Mouse (Mus musculus) gastrocnemius, postnatal 25 days (tissue): ENCODE data around the gene Sap30bp. TPM values are rescaled to one million over a fixed set of nuclear protein-coding genes. Genes with fewer than 3 reads are reported as not detected.

Experiments
- DNase-seq: peaks from one replicate; pipeline ENCODE4 v3.0.0; 2022
- total RNA-seq, 2 experiments: library from RNA; stranded (reverse); gene quantifications; 1 replicate in 1 of 2; 2 replicates in 1 of 2; pipeline ENCODE4 v1.2.3; 2021

Sap30bp gene
- total RNA-seq, 2 experiments from 2014 or later, result 9.4 to 14.5 TPM

DNA sequence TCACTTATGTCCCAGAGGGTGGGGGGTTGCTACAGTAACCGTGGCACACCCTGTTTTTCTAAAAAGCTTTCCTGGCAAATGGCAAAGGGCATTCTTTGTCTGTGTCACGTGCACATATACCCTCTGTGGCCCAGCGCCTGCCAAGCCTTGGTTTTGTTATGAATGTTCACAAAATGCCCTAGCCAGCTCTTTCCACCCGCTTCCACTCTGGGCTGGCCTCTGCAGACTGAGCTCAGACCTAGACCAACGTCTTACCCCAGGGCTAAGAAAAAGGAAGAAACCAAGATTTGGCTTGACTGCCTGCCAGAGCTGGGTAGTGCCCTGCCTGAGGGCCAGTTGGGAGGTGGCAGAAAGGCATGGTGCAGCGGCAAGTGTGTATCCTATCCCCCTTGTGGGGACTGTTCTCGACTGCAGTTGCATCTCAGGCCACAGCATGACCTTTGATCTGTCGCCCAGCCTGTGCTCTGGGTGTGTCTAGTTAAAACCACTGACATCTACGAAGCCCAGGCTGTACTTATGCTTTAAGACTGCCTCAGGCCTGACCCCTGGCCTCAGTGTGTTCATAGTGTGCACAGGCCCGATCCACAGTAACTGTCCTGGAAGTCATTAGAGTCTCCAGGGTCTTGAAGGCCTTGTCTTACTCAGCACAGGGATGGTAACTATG, 22.2 kb downstream of the Sap30bp start:
- DNase-seq, result no peak

DNA sequence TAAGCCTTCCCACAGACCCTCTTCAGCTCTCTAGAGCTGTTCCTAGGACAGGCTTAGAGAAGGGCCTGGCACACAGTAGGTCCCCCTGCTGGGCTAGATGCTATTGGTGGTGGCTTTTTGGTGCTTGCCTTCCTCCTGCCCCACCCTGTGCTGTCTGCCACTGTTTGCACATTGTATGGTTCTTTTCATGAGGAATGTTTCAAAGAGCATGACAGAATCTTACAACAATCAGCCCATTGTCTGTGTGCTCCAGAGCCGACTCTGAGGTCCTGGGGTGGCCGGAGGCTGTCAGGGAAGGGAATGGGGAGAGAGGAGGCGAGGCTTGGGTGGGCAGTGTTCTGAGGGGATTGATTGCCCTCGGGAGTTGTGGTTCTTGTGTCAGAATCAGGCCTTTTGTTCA, 23.4 kb downstream of the Sap30bp start:
- no peak for DNase-seq

DNA sequence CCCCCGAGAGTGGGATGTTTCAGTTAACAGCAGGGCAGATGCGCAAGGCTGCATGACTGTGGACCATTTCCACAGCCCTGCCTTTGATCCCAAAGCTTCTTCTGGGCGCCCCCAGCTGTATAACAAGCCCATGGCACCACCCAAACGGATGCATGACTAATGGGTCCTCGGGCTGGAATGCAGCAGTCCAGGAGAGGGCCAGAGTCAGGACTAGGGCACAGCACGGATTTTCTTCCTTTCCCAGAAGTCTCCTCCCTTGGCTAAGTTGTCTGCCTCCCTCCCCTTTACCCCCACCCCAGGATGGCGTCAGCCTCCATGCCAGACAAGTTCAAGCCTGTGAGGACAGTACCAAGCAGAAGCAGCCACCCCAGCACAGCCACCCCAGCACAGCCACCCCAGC, 24.9 kb downstream of the Sap30bp start:
- no peak for DNase-seq

DNA sequence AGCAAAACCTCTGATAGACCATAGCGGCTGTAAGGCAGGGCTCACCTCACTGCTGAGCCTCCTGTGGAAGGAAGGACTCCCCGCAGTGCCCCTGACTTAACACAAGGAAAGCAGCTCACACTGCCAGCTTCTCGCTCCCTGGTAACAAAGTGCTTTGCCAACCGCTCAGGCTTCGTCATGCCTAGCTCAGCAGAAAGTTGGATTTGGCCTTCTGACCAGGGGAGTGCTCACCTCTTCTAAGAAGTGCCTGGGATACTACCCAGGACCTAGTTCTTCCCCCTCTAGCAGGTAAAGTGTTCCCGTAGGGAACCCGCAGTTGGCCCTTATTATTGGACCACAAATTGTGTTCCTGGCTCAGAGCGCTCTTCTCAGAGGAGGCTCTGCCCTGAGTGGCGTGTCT, 25.9 kb downstream of the Sap30bp start:
- DNase-seq, result no peak

DNA sequence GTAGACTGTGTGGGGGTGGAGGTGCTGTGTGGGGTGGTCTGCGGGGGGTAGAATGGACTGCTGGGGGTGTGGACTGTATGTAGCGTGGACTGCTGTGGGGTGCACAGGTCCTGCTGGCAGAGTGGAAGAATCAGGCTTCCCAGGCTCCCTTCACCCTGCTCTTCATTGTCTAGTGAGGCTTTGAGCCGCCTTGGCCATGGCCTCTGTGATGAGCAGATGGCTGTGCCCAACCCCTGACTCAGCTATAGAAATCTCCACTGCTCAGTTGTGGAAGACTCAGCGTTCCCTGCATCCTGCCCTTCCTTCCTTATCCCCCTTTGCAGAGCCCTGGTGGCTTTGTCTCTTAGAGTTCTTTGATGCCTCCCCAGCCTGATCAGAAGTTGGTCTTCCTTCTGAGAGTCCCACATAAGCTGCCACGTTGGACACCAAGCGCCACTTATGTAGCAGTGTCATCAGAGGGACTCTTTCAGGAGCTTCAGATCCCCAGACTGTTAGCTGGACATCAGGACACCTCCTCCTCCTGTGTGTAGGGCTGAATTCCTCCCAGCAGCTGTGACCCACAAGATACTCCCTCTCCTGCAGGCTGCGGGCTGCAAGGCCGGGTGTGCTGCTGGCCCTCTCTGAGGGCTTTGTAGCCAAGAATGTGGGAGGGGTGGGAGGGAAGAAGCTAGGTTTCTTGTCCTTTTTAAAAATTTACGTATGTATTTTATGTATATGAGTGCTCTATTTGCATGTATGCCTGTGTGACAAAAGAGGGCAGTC, 29.8 kb downstream of the Sap30bp start:
- DNase-seq, result no peak

DNA sequence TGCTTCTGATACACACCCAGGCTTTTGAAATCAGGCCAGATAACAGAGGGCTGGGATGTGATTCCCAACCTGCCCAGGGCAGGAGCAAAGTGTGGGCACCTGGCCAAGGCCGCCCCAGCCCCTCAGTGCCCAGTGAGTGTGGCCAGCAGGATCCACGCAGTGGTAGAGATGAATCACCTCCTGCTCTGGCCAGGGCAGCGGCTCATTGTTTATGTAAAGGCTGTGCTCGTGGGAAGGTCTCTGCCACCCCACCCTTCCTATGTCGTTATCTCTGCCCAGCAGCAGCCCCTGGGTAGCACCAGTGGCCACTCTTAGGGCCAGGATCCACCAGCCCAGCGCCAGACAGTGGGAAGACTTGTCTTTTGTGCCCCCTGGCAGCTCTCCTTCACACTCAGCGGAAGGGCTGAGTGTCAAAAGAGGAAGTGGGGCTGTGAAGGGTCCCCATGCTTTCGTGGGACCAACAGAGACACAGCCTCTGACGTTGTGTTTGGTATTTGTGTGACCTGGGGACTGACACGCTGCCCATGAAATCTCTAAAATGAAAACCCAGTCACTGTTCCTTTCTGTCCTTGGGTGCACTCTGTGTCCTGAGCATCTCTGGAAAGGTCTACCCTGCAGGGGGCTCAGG, 32.0 kb downstream of the Sap30bp start:
- no peak for DNase-seq

- DNase-seq, result no peak
These were observed 35.8 kb downstream of the Sap30bp start for GRCm38 (mm10) chr11:115968731-115969405.

DNA sequence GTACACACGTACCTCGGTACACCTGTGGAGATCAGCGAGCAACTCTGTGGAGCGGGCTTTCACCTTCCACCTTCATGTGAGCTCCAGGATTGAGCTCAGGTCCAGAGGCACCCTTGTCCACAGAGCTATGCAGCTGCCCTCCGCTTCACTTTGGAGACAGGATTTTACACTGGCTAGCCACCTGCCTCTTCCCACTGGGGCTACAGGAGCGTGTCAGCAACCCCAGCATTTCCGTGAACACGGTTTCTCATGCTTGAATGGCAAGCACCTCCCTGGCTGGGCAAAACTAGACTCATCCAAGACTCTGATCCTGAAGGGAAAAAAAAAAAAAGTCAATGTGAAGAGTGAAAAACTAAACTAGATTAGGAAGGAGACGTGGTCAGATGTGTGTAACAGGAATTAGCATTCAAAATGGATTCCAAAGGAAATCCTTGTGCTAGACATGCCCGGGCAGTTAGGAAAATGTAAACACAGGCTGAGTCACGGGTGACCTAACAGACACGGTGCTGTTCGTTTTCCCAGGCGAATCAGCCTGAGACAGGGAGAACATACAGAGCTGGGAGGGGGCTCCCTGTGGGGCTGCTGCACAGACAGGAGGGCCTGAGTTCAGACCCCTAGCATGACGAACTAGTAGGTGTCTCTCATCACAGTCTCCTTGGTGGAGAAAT, 37.1 kb downstream of the Sap30bp start:
- DNase-seq, result no peak

DNA sequence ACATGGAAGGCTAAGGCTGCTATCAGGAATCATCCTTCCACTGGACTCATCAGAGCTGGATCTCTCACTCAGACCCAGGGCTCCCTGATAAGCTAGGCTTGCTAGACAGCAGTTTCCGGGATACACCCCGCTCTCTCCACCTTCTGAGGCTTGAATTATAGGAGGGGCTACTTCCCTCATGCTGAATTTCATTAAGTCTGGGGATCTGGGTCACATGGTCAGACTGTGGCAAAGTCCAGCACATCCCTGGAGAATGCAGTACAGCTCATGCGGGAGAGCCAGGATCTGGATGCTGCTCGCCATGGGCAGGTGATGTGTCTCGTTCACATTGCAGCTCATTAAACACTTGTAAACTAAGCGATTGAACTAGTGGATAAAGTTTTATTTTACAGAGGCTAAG, 37.9 kb downstream of the Sap30bp start:
- no peak for DNase-seq

- no peak for DNase-seq
These were observed 41.4 kb downstream of the Sap30bp start, which contains the start of gene Itgb4 for GRCm38 (mm10) chr11:115974309-115975082. Itgb4 (plus strand) TSS chr11:115974709.

- DNase-seq, result no peak
These were observed 42.0 kb downstream of the Sap30bp start for GRCm38 (mm10) chr11:115975083-115975420.

- DNase-seq, result no peak
These were observed 42.5 kb downstream of the Sap30bp start for GRCm38 (mm10) chr11:115975544-115975943.

DNA sequence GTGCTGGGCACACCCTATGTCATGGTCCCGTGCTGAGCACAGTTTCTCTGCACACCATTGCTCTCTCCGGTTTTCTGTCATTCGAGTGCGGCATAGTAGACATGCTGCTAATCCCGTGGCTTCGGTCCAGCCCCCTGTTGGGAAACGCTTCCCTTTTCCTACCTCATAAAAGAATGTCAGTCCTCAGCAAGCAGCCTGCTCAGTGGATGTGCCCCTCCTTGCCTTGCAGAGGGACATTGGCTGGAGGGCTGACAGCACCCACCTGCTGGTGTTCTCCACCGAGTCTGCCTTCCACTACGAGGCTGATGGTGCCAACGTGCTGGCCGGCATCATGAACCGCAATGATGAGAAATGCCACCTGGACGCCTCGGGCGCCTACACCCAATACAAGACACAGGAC, 49.4 kb downstream of the Sap30bp start:
- DNase-seq, result no peak

DNA sequence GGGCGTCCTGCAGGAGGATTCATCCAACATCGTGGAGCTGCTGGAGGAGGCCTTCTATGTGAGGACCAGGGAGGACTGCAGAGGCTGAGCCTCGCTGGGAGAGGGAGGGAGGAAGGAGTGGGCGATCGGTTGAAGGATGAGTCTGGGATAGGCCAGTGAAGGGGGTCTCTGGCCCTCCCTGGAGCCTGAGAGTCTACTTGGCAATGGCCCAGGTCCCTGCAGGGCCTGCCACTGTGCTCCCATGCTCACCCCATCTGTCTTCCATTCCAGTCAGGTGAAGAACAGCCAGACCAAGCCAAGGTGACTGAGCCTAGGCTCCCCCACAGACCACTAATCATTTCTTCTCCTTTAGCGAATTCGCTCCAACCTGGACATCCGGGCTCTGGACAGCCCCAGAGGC, 50.2 kb downstream of the Sap30bp start:
- no peak for DNase-seq

GRCm38 (mm10) chr11:115989686-115990085, 56.6 kb downstream of the Sap30bp start:
- DNase-seq, result no peak

GRCm38 (mm10) chr11:115992098-115992497, 59.0 kb downstream of the Sap30bp start:
- DNase-seq, result no peak

DNA sequence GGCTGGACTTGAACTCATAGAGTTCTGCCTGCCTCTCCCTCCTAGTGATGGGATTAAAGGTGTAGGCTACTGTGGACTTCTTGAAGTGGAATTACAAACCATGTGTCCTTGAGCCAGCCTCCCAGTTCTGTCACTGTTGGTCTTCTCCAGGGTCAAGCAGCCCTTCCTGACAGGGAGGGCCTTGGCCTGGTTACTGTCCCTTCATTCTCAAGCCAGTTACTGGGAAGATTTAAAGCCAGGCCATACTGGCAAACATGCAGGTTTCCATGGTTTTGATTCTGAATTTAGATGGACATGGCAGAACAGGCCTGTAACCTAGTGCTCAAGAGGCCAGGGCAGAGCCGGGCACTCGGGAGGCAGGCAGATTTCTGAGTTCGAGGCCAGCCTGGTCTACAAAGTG, 62.2 kb downstream of the Sap30bp start:
- DNase-seq, result no peak

DNA sequence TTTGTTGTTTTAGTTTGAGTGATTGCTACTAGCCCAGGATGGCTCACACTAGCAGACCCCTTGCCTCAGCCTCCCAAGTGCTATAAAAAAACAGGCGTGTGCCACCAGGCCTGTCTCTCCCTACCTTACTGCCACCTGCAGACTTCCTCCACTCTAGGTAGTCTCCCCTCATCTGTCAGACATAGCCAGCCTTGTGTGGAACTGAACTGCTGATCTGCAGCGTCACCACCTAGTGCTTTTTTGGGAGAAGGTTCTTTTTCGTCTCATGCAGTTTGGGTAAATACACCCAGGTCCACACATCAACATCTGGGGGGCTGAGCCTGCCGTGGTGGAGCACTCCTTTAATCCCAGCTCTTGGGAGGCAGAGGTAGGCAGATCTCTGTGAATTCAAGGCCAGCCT, 64.0 kb downstream of the Sap30bp start:
- DNase-seq, result no peak

GRCm38 (mm10) chr11:115997662-115998061, 64.6 kb downstream of the Sap30bp start:
- no peak for DNase-seq

DNA sequence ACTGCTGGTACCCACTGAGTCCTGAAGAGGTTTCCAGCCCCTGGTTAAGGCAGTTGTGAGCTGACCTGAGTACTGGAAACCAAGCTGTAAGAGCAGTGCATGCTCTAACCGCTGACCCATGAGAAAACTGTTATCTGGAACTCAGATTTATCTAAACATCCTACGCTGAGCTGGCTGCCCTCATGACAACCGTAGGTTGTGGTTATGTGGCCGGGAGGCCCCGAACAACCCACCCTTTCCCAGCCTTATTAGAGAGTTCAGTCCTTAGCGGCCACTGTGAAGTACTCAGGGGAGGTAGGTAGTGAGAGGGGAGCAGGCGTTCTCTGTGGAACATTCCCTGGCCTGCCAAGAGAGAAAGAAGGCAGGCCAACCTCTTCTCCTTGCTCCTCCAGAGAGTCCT, 65.9 kb downstream of the Sap30bp start:
- no peak for DNase-seq

- no peak for DNase-seq
These were observed 66.6 kb downstream of the Sap30bp start for GRCm38 (mm10) chr11:115999538-116000143.
